Mouse (Mus musculus) spleen, adult 18-20 months (tissue): ENCODE measurements around the gene Zfp575.
"Not testable (repeated sequence)": the region's sequence is repeated elsewhere in the genome, so short reads cannot be mapped to it uniquely, and the experiment has no call there.

Experiments
- DNase-seq, 2 experiments: peaks; one replicate each; pipeline ENCODE4 v3.0.0; 2022; ENCODE audit warnings: mixed read lengths in 2 of 2

Zfp575 gene

DNA sequence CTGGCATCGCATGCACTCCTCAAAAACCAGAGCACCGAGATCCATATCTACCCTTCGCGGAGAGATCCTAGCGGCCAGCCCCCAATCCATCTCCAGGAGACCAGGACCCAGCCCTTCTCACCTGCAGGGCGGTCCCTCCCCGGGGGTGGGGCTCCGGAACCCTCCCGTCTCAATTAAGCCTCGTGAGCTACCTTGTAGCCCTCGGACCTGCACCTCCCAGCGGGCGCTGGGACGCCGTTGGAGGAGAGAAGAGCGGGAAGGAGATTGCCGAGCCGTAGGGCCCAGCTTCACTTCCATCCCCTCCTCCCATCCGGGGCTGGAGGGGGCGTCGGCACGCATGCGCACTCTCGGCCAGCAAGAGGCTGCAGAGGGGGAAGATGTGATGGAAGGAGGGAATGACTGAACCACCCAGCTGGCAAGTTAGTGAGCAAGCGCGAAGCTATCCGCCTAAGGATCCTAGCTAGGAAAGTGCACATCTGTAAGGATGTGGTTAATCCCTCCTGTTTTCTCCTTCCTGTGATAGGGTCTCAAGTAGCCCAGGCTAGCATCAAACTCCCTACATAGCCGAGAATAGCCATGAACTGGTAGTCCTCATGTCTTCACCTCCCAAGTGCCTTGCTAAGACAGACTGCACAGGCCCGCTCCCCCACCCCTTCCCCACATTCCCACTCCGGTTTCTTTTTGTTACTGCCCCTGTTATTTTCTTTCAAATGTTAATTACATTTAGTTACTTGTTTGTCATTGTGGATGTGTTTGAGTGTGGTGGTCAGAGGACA lies at the start of gene Zfp575, which contains the start of gene Ethe1:
Gene Zfp575 (minus strand): TSS at position 312 of the 776 bp plus-strand sequence.
Gene Ethe1 (plus strand): TSS at position 214 of the 776 bp plus-strand sequence.
- no peak for DNase-seq

- DNase-seq: no peak
These were observed 49.6 kb upstream of the Zfp575 start for GRCm38 (mm10) chr7:24637046-24637445.

GRCm38 (mm10) chr7:24636264-24636663 lies 48.8 kb upstream of the Zfp575 start, which contains the start of gene Lypd3:
Gene Lypd3, plus strand, starts transcription at chr7:24636550.
- DNase-seq: no peak

DNA sequence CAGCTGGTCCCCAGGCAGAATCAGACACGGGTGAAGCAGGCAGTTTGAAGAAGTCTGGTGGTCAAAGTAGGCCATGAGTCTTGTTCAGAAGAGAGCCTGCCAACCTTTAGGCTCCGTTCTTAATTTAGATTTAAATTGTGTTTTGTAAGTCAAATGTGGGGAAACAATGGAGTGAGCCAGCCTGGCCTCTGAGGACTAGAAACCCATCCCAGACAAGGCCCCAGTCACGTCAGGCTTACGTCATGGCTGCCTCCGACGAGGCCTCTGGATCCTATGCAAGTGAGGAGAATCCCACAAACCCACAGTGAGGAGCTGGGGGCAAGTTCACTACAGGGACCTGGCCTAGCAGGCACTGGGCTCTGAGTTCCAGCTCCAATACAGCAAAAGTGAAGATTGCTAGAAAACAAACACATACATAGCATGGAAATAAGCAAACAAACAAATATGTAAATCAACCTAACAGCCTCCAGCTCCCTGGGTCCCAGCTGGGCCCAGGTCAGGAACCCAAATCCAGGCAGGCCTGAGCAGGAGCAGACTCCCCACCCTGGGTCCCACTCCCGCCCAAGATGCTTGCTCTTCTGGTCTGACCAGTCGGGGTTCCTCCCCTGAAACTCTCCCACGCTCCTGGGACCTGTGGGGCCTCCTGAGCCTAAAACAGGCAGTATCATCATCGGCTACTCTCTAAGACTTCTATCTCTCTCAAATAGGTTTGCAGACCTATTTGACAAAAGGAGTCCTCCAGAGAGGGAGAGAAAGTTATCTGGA lies 42.9 kb upstream of the Zfp575 start:
- no peak for DNase-seq

- DNase-seq: no peak
These were observed 42.2 kb upstream of the Zfp575 start for GRCm38 (mm10) chr7:24629672-24630071.

GRCm38 (mm10) chr7:24628685-24629610 lies 41.5 kb upstream of the Zfp575 start:
- peak; percentile 78 to 84 for DNase-seq

DNA sequence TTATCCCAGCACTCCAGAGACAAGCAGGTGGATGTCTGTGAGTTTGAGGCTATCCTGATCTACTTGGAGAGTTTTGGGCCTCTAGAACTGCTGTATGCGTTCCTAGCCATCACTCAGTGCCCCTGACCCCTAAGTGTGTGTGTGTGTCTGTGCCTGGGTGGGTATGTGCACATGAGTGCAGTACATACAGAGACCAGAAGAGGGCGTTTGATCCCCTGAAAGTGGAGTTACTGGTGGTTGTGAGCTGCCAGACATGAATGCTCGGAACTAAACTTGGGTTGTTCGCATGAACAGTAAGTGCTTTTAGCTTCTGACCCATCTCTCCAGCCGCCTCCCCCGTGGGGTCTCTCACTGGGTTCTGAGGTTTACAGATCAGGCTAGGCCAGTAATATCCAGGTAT lies 35.5 kb upstream of the Zfp575 start:
- DNase-seq: no peak

DNA sequence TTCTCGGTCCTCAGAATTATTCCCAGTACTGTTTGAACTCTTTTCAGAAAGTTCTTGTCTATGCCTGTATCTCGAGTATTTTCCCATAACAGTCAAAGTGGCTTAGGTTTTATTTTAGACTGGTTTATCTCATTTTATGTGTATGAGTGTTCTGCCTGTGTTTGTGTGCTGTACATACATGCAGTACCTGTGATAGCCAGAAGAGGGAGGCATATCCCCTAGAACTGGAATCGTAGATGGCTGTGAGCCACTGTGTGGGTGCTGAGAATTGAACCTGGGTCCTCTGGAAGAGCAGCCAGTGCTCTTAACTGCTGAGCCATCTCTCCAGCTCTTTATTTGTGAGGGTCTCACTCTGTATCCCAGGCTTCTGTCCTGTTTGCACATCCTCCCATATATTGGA lies 33.8 kb upstream of the Zfp575 start:
- no peak for DNase-seq

DNA sequence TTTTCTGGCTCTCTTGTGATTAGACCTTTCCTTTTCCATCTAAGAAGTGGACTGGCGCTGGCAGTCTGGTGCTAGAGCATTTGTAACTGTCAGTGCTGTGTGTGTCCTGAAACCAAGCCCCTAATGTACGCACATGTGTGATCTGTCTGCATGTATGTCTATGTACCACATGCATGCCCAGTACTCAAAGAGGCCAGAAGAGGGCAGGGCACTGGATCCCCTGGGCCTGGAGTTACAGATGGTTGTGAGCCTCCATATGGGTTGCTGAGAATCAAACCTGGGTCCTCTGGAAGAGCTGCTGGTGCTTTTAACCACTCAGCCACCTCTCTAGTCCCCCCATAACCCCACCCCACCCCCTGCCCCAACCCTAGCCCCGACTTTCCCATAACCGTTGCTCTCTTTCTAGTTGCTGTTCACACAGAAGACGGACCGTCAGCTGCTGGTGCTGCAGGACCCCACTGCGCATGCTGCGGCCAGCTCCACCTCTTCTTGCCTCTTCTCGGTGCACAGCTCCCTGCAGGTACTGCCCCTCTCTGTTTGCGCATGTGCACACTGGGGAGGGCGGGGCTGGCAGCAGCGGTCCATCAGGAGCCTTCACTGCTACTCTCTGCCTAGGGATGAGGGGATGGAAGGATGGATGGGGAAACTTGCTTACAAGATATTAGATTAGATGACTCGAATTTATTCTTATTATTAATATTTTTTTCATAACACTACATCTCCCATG lies 32.4 kb upstream of the Zfp575 start:
- DNase-seq: no peak

GRCm38 (mm10) chr7:24618374-24618773 lies 30.9 kb upstream of the Zfp575 start:
- DNase-seq: not testable (repeated sequence)

DNA sequence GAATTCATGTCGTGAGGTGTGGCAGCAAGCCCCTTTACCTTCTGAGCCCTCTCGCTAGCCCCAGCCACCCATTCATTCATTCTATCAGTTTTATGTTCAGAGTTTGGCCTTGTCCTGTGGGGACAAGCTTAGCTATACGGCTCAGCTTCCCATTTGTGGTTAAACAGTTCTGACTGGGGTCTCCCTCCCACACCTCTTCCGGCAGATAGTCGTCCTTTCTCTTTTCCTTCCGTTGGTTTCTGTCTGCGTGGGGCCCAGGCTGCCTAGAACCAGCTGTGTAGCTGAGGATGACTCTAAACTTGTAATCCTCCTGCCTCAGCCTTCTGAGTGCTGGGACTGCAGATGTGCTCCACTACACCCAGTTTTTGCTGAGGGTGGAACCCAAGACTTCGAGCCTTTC lies 30.3 kb upstream of the Zfp575 start:
- no peak for DNase-seq

DNA sequence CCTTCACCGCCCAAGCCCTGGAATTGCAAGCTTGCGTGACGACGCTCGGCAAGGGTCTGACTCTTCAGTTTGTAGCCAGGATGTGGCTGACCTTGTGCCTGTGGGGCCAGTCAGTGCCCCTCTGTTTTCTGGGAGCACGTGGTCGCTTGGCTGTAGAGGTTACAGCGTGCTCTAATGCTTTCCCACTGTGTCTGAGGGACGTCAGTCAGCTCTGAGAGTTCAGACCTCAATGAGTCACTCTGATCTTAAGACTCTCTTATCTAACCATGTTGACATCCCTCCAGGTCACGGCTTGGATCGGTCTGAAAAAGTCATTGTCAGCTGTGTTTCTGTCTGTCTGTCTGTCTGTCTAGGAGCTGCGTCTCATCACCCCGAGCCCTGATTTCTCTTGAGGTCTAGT lies 27.4 kb upstream of the Zfp575 start:
- DNase-seq: no peak

DNA sequence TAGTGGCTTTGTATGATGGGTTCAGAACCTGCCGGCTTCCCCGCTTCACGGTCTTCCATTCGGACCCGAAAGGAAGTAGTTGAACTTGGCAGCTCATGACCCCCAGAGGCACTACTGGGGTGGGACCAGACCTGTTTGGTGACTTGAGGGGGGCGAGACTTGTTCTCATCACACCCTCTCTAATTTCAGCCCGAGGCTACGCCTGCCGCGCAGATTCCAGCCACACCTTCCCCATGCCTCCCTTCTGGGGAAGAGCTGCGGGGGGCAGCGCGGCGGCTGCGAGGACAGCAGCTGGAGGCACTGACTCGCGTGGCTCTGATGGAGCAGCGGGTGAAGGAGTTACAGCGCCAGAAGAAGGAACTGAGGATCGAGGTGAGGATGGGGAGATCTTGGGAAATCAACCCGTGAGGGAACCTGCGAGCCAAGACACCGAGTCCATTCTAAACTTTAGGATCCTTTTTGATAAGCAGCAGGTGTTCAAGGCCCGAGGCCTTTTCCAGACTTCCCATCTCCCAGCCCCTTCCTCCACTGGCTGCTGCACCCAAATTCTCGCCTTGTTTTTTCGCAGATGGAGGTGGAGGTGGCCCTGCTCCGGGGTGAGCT lies 25.0 kb upstream of the Zfp575 start:
- DNase-seq: no peak

GRCm38 (mm10) chr7:24611709-24612108 lies 24.3 kb upstream of the Zfp575 start:
- DNase-seq: no peak

- peak; percentile 95 to 99 for DNase-seq
These were observed 23.5 kb upstream of the Zfp575 start for GRCm38 (mm10) chr7:24610879-24611494.

DNA sequence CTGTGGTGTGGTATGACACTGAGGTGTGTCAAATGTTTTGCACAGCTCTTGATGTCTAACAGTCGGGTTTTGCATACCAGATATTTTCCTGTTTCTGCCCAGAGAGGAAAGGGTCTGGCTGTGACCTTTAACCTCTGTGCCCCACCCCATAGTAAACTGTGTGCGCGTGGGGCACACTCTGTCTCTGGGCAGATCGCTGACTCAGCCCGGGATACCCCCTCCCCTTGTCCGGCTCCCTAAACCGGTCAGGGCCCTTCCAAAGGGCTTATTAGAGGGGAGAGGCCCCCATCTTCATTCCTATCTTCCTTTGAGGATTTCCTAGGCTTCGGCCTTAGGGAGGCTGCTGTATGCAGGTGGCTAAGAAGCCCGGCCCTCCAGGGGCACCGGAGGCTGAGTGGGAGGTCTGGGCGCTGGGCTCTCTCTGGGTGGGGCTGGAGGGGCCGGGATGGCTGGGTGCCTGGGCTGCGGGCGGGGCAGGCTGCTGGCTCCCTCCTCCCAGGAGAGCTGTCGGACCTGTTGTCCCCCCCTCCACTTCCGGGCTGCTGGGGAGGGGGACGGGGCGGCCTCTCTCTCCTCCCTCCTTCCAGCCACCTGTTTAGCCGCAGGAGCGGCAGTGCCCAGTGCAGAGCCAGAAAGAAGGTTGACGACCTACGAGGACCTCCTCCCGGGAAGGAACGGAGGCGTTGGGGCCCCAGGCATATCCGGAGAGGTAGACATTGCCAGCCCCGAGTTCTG lies 22.9 kb upstream of the Zfp575 start, which contains the start of gene Phldb3:
Gene Phldb3 (plus strand): TSS at position 620 of the 735 bp plus-strand sequence.
- DNase-seq: peak; percentile 64 to 68

- no peak for DNase-seq
These were observed 21.1 kb upstream of the Zfp575 start for GRCm38 (mm10) chr7:24608561-24608960.

- DNase-seq: peak; percentile 59 to 63
These were observed 20.6 kb upstream of the Zfp575 start for GRCm38 (mm10) chr7:24608017-24608416.

- DNase-seq: no peak
These were observed 18.6 kb upstream of the Zfp575 start for GRCm38 (mm10) chr7:24606046-24606445.

DNA sequence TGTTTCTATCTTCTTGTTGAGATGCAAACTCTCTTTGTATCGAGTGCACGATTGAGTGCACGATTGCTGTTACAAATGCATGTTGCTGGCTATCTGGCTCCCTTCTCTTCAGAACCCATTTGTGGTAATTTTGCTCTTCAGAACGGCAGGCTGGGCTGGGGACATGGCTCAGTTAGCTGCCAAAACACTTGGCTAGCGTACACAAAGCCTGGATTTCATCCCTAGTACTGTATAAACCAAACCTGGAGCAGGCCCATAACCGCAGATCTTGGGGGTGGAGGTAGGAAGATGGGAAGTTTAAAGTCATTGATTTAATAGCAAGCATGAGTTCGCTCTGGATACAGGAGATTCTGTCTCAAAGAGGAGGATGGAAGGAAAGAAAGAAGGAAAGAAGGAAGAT lies 18.1 kb upstream of the Zfp575 start:
- DNase-seq: no peak
